Mouse (Mus musculus): ENCODE results near the gene Aim2.
A peak's percentile ranks its signal among the peaks of the same experiment; 100 is the strongest.

Gene Aim2

GRCm38 (mm10) chr1:173345112-173345511 is 5.6 kb upstream of the Aim2 start:
- DNase-seq (ENCODE audit: low read depth, low spot score), result no peak

GRCm38 (mm10) chr1:173348527-173348926 is 2.2 kb upstream of the Aim2 start:
- no peak for DNase-seq (ENCODE audit: low read depth, low spot score)

DNA sequence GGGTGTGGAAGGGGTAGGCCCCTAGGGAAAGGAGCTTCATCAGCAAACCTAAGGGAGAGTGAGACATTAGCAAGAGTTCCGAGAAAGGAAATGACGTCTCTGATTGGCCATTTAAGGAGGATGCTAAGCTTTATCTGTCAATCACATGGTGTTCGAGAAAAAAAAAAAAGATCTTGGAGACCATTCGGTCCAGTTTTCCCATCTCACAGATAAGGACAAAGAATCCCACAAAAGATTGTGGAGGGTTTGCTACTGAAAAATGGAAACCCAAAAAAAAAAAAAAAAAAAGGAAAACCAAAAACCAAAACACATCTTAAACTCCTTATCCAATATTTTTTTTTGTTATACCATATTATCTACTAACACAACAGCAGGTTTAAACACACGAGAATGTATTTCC is 1.5 kb upstream of the Aim2 start:
- DNase-seq (ENCODE audit: low read depth, low spot score), result no peak

DNA sequence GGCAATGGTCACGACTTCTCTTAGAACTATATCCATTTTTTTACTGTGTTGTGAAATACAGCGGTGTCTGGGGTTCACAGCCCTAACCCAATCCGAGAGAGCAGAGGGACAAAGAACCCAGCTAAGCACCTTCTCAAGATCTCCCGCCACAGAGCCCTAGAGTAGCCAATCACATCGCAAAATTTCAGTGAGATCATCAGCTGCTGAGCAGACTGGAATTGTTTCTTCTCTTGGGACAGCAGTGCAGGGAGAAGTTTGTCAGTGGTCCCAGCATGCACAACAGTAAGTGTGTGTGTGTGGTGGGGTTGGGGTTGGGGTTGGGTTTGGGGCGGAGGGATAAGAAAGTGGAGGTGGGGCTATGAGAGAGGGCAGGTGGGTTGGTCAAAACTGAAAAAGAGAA is 733 bp upstream of the Aim2 start:
- DNase-seq (ENCODE audit: low read depth, low spot score), result peak; percentile 88

GRCm38 (mm10) chr1:173355107-173355846 is 4.6 kb downstream of the Aim2 start:
- DNase-seq (ENCODE audit: low read depth, low spot score), result no peak

DNA sequence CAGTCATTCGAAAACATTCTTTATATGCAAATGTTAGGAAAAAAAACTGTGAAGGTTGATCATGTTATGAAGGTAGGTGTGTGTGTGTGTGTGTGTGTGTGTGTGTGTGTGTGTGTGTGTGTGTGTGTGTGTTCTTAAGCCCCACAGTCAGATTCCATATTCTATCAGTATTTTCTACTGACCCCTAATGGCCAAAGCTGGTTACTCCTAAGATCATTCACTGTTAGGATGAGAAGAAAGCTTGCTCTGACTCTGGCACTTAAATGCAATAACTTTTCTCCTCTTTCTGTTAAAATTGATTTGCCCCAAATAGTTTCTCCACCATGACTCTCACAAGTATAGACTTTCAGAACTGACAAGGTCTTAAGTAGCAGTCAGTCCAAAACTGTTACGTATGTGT is 6.0 kb downstream of the Aim2 start:
- no peak for DNase-seq (ENCODE audit: low read depth, low spot score)

GRCm38 (mm10) chr1:173357799-173358198 is 7.1 kb downstream of the Aim2 start:
- DNase-seq (ENCODE audit: low read depth, low spot score), result no peak

DNA sequence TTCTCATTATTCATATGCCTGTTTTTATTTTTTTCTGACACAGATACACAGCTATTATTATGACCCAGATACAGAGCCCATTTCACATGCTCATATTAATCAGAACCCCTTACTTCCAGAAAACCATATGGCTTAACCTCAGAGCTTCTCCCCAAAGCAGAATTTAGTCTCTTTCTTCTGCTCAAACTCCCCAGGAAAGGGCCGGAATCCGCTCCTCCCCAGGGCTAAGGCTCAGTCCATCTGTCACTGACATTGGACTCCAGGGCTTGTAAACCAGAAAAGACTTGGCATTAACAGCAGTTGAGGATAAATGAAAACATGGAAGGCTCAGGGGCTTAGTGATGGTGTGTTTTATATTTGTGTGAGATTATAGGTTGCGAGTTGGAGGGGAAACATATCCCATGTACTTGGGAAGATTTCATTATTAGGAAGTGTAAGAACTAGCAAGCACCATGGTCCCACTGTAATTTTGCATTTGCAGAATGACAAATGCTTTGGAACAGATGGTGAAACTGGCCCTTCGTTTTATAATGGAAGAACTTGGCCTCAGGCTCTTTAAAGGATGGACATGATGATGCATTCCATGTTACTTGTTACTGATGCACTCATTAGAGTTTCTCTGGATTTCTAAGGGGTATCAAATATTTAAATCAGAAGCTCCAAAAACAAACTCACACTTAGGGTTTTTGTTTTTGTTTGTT is 9.1 kb downstream of the Aim2 start:
- no peak for DNase-seq (ENCODE audit: low read depth, low spot score)

GRCm38 (mm10) chr1:173361651-173362050 is 11.0 kb downstream of the Aim2 start:
- peak; percentile 82 for DNase-seq (ENCODE audit: low read depth, low spot score)

DNA sequence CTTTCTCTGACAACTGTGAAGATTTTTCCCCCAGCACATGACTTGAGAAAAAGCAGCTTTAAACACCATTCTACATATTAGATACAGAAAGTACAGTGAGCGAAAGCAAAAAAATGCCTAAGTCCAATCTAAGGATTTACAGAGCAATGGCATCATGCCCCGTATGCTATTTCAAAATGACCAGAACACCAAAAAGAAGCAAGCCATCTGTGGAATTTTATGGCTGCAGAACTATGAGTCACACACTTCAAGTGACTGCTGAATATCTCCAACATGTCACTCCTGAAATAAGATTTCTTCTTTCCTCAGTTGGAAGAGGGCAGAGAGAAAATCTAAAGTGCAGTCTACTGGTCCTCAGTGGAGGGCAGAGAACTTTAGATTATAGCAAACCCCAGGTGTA is 12.8 kb downstream of the Aim2 start:
- DNase-seq (ENCODE audit: low read depth, low spot score), result no peak

DNA sequence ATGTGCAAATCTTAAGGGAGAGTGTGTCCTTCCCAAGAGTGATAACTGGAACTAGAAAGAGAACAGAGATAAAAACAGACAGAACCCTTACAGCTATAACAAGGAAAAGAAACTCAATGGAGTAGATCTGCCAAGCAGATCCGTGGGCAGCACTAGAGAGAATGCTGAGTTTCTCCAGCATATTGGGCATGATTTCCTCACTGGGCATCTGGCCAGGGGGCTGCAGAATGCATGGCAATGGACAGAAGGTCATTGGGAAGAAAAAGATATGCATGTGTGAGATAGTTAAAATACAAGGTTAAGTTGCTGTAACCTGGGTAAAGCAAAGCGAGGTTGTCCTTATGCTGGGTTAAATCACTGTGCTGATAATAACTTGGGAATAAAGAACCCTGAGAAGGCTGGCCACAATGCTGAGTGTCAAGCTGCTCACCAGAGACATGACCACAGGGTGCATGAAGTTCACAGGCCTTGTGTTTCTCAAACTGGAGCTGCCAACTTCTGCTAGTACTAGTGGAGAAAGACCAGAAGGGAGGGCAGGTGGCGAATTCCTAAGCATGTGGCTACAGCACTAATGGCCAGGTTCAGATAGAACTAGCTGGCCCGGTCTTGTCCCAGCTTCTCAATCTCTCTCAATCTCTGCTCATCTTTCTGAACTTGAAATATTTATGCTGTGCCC is 13.6 kb downstream of the Aim2 start:
- no peak for DNase-seq (ENCODE audit: low read depth, low spot score)

- no peak for DNase-seq (ENCODE audit: low read depth, low spot score)
These were observed 15.3 kb downstream of the Aim2 start for GRCm38 (mm10) chr1:173365970-173366409.

DNA sequence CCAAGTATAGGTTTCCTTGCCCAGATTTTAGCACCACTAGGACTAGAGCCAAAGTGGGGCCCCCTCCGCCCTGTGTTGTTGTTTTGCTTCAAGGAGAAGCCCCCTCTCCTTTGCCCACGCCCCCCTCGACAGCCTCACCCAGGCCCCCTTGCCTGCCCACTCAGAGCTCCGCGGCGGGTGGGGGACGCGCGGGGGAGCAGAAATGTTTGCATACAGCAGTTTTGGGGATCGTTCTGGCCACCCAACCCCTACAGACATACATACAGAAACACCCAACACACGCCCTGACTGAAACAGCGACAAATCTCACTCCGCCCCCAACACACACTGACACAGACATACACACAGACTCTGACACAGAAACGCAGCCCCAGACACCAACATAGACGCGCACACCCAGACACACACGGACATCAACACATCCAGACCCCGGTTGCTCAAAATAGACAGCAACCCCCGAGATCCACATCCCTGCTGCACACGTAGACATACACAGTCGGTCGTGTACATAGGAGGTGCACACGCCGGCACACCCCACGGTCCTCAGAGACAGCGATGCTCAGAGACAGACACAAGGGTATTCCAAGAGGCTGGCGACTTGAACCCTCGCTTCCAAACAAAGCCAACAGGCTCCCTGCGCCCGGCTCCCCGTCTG is 16.1 kb downstream of the Aim2 start:
- no peak for DNase-seq (ENCODE audit: low read depth, low spot score)

DNA sequence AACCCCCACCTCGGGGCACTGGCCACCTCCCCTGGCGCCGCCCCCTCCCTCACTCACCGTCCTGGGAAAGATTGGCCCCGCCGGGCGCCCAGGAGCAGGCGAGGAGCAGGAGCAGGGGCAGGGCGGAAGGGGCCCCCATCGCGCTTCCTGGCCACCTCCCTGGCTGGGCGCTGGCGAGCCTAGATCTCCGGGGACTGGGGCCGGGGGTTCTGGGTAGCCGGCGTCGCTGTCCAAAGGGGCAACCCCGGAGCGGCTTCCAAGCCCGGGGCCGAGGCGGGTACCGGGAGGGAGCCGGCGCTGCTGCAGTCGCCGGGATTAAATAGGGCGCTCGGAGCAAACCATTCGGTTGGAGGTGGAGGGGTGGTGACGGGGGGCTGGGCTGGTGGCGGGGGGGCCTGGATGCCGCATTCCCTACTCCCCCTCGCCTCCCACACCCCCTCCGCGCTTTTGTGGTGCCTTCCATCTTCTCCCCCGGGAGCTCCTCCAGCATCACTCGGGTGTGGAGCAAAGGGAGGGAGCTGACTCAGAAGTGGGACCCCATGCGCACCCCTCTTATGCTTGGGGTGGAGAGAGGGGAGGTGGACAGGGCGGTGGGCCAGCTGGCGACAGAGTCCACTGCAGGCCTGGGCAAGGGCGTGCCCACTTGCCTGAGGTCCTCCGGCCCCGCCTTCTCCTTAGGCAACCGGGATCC is 16.8 kb downstream of the Aim2 start, which contains the start of gene Cadm3:
Gene Cadm3, minus strand, starts transcription at position 340 of the 691 bp plus-strand sequence.
- peak; percentile 74 for DNase-seq (ENCODE audit: low read depth, low spot score)

DNA sequence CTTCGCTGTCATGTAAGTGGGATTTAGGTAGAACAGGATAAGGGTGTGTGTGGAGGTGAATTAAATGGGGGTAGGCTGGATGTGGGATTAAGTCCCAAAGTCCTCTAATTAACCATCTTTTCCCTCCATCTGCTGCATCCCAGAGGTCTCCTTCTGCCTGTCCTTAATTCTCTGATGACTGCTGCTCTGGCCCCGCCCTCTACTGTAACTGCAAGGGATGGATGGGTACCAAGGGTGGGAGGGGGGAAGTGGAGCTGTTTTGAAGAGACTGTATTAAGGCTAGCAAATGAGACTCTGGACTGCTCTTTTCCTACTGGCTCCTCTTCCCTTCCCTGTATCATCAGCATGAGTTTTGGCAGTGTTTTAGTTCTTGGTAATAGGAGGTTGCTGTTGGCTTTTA is 18.9 kb downstream of the Aim2 start:
- no peak for DNase-seq (ENCODE audit: low read depth, low spot score)

- no peak for DNase-seq (ENCODE audit: low read depth, low spot score)
These were observed 19.8 kb downstream of the Aim2 start for GRCm38 (mm10) chr1:173370456-173370855.

GRCm38 (mm10) chr1:173371586-173371985 is 20.9 kb downstream of the Aim2 start:
- no peak for DNase-seq (ENCODE audit: low read depth, low spot score)

GRCm38 (mm10) chr1:173374020-173374419 is 23.3 kb downstream of the Aim2 start:
- no peak for DNase-seq (ENCODE audit: low read depth, low spot score)

- DNase-seq (ENCODE audit: low read depth, low spot score), result peak; percentile 66
These were observed 26.9 kb downstream of the Aim2 start for GRCm38 (mm10) chr1:173377380-173378112.

- DNase-seq (ENCODE audit: low read depth, low spot score), result no peak
These were observed 30.8 kb downstream of the Aim2 start for GRCm38 (mm10) chr1:173381436-173381835.

DNA sequence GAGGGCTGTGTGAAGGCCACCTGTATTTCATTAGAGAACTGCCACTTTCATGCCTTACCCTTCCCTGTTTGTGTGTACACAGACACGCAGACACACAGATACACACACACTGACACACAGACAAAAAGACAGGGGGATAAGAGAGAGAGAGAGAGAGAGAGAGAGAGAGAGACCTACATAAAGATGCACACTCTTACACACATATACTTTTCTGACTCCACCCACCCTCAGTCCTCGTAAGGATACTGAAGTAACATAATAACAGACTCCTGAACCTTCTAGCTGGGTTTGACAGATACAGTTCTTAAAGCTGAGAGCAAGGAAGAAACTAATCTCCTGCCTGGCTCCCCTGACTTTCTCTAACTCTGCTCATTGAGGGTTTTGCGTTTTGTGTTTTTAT is 38.8 kb downstream of the Aim2 start:
- no peak for DNase-seq (ENCODE audit: low read depth, low spot score)
